Mouse (Mus musculus) stomach, embryonic 16.5 days (tissue): ENCODE data around the gene Smco1. TPM values are rescaled to one million over a fixed set of nuclear protein-coding genes. Genes with fewer than 3 reads are reported as not detected.
A peak's percentile ranks its signal among the peaks of the same experiment; 100 is the strongest.

ENCODE experiments used
- microRNA counts: library from miRNA; unstranded; fragments of <30 nt; microRNA quantifications from one replicate; lab custom pipeline; 2016
- microRNA-seq: library from miRNA; unstranded; fragments of <30 nt; microRNA quantifications from one replicate; pipeline ENCODE4, GENCODE M21; 2016
- polyA plus RNA-seq: library from polyadenylated mRNA; unstranded; fragments of >200 nt; fragmentation: Nextera tagmentation; extraction: Ambion mirVana; gene quantifications from 2 replicates; pipeline ENCODE4 v1.2.1, GENCODE M21; 2015

Smco1 gene
- polyA plus RNA-seq, 1 experiment from 2014 or later, result 0.15 TPM

MicroRNAs within 50 kb of the gene (microRNA counts, 519-probe panel; counts per million panel counts)
- 1,379 counts per million, percentile 13 among the panel's probes with 10 or more counts for microRNA mmu-miR-1946a (lab: Ali Mortazavi, UCI)

Small RNA genes lying within 50 kb of the gene (microRNA-seq; reads per million reads assigned to microRNA genes)
- gene Mir1946a, result not detected

Other genes with a start within 250 kb of the Smco1 start
- gene Pak2, start 192.1 kb upstream of the Smco1 start, polyA plus RNA-seq, result 38.0 and 38.7 TPM in 2 replicates
- gene Pigx, start 171.7 kb upstream of the Smco1 start, polyA plus RNA-seq, result 74.6 and 80.1 TPM in 2 replicates
- 27.0 and 28.7 TPM in 2 replicates for gene Cep19, start 171.7 kb upstream of the Smco1 start, polyA plus RNA-seq
- gene Nrros, start 105.9 kb upstream of the Smco1 start, polyA plus RNA-seq, result 17.6 and 21.9 TPM in 2 replicates
- 0.14 TPM in 1 of 2 replicates, not detected in the other for gene Bex6, start 91.6 kb upstream of the Smco1 start, polyA plus RNA-seq
- gene Fbxo45, start 24.3 kb upstream of the Smco1 start, polyA plus RNA-seq, result 3.5 and 4.3 TPM in 2 replicates
- gene Wdr53, start 24.2 kb upstream of the Smco1 start, polyA plus RNA-seq, result 18.4 and 19.5 TPM in 2 replicates
- gene Rnf168, start 6.0 kb downstream of the Smco1 start, polyA plus RNA-seq, result 18.4 and 18.6 TPM in 2 replicates
- gene Ubxn7, start 60.8 kb downstream of the Smco1 start, polyA plus RNA-seq, result 18.1 and 22.1 TPM in 2 replicates
- gene Tm4sf19, start 129.0 kb downstream of the Smco1 start, polyA plus RNA-seq, result not detected in 2 replicates
- 24.4 and 24.5 TPM in 2 replicates for gene Tctex1d2, start 148.2 kb downstream of the Smco1 start, polyA plus RNA-seq
- gene Pcyt1a, start 159.5 kb downstream of the Smco1 start, polyA plus RNA-seq, result 42.0 and 54.3 TPM in 2 replicates
- 9.5 and 12.0 TPM in 2 replicates for gene Slc51a, start 216.4 kb downstream of the Smco1 start, polyA plus RNA-seq
- gene Zdhhc19, start 224.8 kb downstream of the Smco1 start, polyA plus RNA-seq, result 0.29 and 0.37 TPM in 2 replicates